Mouse (Mus musculus): Measurements from ENCODE around the gene Thsd7b.

GRCm38 (mm10) chr1:129589366-129590002 lies 316.4 kb downstream of the Thsd7b start:
- TF ChIP-seq POLR2A (IDR thresholded peaks at IDR 0.05; ENCODE audit: borderline replicate concordance, control insufficient read depth, low read depth, low read length) (no peak), CTCF (IDR thresholded peaks at IDR 0.05; ENCODE audit: control insufficient read depth, insufficient read depth, low read length) (no peak)

All from bone marrow, adult 2 months (tissue).